Comparison of ENCODE assay signal across 18 mouse cellular contexts in genomic region chr2:166147930-166148651, GRCm38 (mm10). TPM values are rescaled to one million over a fixed set of nuclear protein-coding genes. Genes with fewer than 3 reads are reported as not detected.
DNase-seq lines count a peak whose midpoint lies in the region; ATAC-seq lines count a peak whose summit lies in the region.
"Had no signal": no experiment of that assay in that cellular context is flagged by ENCODE, and none has a peak within 500 bp of the region (broad histone marks: within the 10 kb centered on the region; RNA-seq: fewer than 3 reads in every experiment).

No protein-coding gene starts in this region.

- intact Hi-C loops in heart, postnatal 10 days (cut with DNase I) = no loop called here

- ATAC-seq in heart, embryonic 13.5 days (ENCODE audit: extremely low read depth, insufficient number of reproducible peaks, low FRiP score, low TSS enrichment) = no peak
- ATAC-seq in midbrain, embryonic 12.5 days (ENCODE audit: low FRiP score, low read depth) = no peak
- ATAC-seq in midbrain, embryonic 13.5 days = no peak
- no peak for ATAC-seq in embryonic facial prominence, embryonic 13.5 days (ENCODE audit: insufficient number of reproducible peaks, insufficient read depth, low FRiP score, low TSS enrichment, low read depth)
- ATAC-seq in limb, embryonic 13.5 days (ENCODE audit: low FRiP score, low read depth) = no peak
- ATAC-seq: midbrain, embryonic 16.5 days had no signal

- H3K4me1 ChIP-seq in heart, embryonic 13.5 days = peaks cover 99% of the 10 kb centered on the region
- H3K4me1 ChIP-seq in midbrain, embryonic 12.5 days = peaks cover 60% of the 10 kb centered on the region
- peaks cover 44% of the 10 kb centered on the region for H3K4me1 ChIP-seq in midbrain, embryonic 13.5 days (replicated peaks)
- H3K4me1 ChIP-seq in embryonic facial prominence, embryonic 13.5 days = peaks cover 100% of the 10 kb centered on the region
- peaks cover 100% of the 10 kb centered on the region for H3K4me1 ChIP-seq in limb, embryonic 13.5 days
- H3K4me1 ChIP-seq: liver, embryonic 13.5 days had no signal

- H3K4me3 ChIP-seq in heart, embryonic 13.5 days = no peak overlapping the region
- H3K4me3 ChIP-seq in midbrain, embryonic 12.5 days = no peak overlapping the region
- H3K4me3 ChIP-seq in midbrain, embryonic 13.5 days (replicated peaks) = no peak overlapping the region
- H3K4me3 ChIP-seq in embryonic facial prominence, embryonic 13.5 days = no peak overlapping the region
- H3K4me3 ChIP-seq in limb, embryonic 13.5 days = no peak overlapping the region
- H3K4me3 ChIP-seq: forebrain, embryonic 12.5 days; hindbrain, embryonic 15.5 days; left cerebral cortex, adult 2 months; liver, embryonic 13.5 days; stomach, embryonic 15.5 days had no signal

- no peaks in the 10 kb centered on the region for H3K27me3 ChIP-seq in heart, embryonic 13.5 days (replicated peaks)
- H3K27me3 ChIP-seq in midbrain, embryonic 12.5 days = peaks cover 18% of the 10 kb centered on the region
- H3K27me3 ChIP-seq in midbrain, embryonic 13.5 days = peaks cover 4% of the 10 kb centered on the region; the same call in 1 of the 2 replicates
- H3K27me3 ChIP-seq in embryonic facial prominence, embryonic 13.5 days = no peaks in the 10 kb centered on the region
- no peaks in the 10 kb centered on the region for H3K27me3 ChIP-seq in limb, embryonic 13.5 days
- H3K27me3 ChIP-seq: stomach, embryonic 15.5 days had no signal

- WGBS in heart, embryonic 13.5 days = 68% methylated on average over 10 of the region's 10 CpGs
- WGBS in midbrain, embryonic 12.5 days = 81% methylated on average over 10 of the region's 10 CpGs
- 86% methylated on average over 10 of the region's 10 CpGs for WGBS in midbrain, embryonic 13.5 days
- 76% methylated on average over 10 of the region's 10 CpGs for WGBS in embryonic facial prominence, embryonic 13.5 days
- WGBS in limb, embryonic 13.5 days = 71% methylated on average over 10 of the region's 10 CpGs

- no peak for DNase-seq in heart, postnatal 10 days
- DNase-seq in frontal cortex, postnatal 10 days (ENCODE audit: low spot score in 2 of 2) = no peak
- no peak for DNase-seq in adrenal gland, postnatal 25 days
- DNase-seq: cerebellum, adult 2 months; liver, embryonic 13.5 days; lung, postnatal 4 days; right cerebral cortex, postnatal 14 days had no signal

- H3K4me2 ChIP-seq in heart, embryonic 13.5 days = no peak overlapping the region
- no peak overlapping the region for H3K4me2 ChIP-seq in midbrain, embryonic 12.5 days (replicated peaks)
- H3K4me2 ChIP-seq in midbrain, embryonic 13.5 days (replicated peaks) = no peak overlapping the region
- peak overlapping the region; percentile 38; the same call in 1 of the 2 replicates for H3K4me2 ChIP-seq in embryonic facial prominence, embryonic 13.5 days
- H3K4me2 ChIP-seq in limb, embryonic 13.5 days (replicated peaks) = peak overlapping the region; percentile 48
- H3K4me2 ChIP-seq: forebrain, embryonic 12.5 days; hindbrain, embryonic 15.5 days; liver, embryonic 13.5 days; stomach, embryonic 15.5 days had no signal

- H3K9ac ChIP-seq in heart, embryonic 13.5 days = peak overlapping the region; percentile 42
- no peak overlapping the region for H3K9ac ChIP-seq in midbrain, embryonic 12.5 days (replicated peaks)
- H3K9ac ChIP-seq in midbrain, embryonic 13.5 days (replicated peaks) = no peak overlapping the region
- no peak overlapping the region for H3K9ac ChIP-seq in embryonic facial prominence, embryonic 13.5 days
- H3K9ac ChIP-seq in limb, embryonic 13.5 days = 0 out of 2 replicates have a peak overlapping the region, but pooled peaks have one; percentile 13
- H3K9ac ChIP-seq: forebrain, embryonic 12.5 days; hindbrain, embryonic 15.5 days; liver, embryonic 13.5 days; stomach, embryonic 15.5 days had no signal

- H3K9me3 ChIP-seq in heart, embryonic 13.5 days = no peaks in the 10 kb centered on the region
- no peaks in the 10 kb centered on the region for H3K9me3 ChIP-seq in midbrain, embryonic 12.5 days
- H3K9me3 ChIP-seq in midbrain, embryonic 13.5 days = no peaks in the 10 kb centered on the region
- H3K9me3 ChIP-seq in embryonic facial prominence, embryonic 13.5 days = no peaks in the 10 kb centered on the region
- no peaks in the 10 kb centered on the region for H3K9me3 ChIP-seq in limb, embryonic 13.5 days
- H3K9me3 ChIP-seq: forebrain, embryonic 12.5 days; hindbrain, embryonic 15.5 days; liver, embryonic 13.5 days; stomach, embryonic 15.5 days had no signal

- H3K27ac ChIP-seq in heart, embryonic 13.5 days (replicated peaks) = peak overlapping the region; percentile 71
- peak overlapping the region; percentile 39 for H3K27ac ChIP-seq in midbrain, embryonic 12.5 days (replicated peaks)
- no peak overlapping the region for H3K27ac ChIP-seq in midbrain, embryonic 13.5 days
- H3K27ac ChIP-seq in embryonic facial prominence, embryonic 13.5 days = peak overlapping the region; percentile 79
- peak overlapping the region; percentile 88 for H3K27ac ChIP-seq in limb, embryonic 13.5 days
- H3K27ac ChIP-seq: forebrain, embryonic 12.5 days; hindbrain, embryonic 15.5 days; kidney, postnatal 0 days; left cerebral cortex, adult 2 months; liver, embryonic 13.5 days had no signal

- H3K36me3 ChIP-seq in heart, embryonic 13.5 days = peaks cover 4% of the 10 kb centered on the region
- no peaks in the 10 kb centered on the region for H3K36me3 ChIP-seq in midbrain, embryonic 12.5 days
- no peaks in the 10 kb centered on the region for H3K36me3 ChIP-seq in midbrain, embryonic 13.5 days
- H3K36me3 ChIP-seq in embryonic facial prominence, embryonic 13.5 days = peaks cover 8% of the 10 kb centered on the region; the same call in 1 of the 2 replicates
- H3K36me3 ChIP-seq in limb, embryonic 13.5 days = peaks cover 8% of the 10 kb centered on the region; the same call in 1 of the 2 replicates
- H3K36me3 ChIP-seq: forebrain, embryonic 12.5 days; hindbrain, embryonic 15.5 days; liver, embryonic 13.5 days; stomach, embryonic 15.5 days had no signal

RNA-seq across cellular contexts. Expression of gene Sulf2, which starts 7.4 kb away (rescaled TPM):
- polyA plus RNA-seq in heart, embryonic 13.5 days (2015; fragmentation: Nextera tagmentation; extraction: Ambion mirVana) = 87.6 and 91.3 TPM in 2 replicates
- total RNA-seq in heart, postnatal 10 days (2021) = 10 to 100 TPM; 84.5 to 88.7 TPM
- polyA plus RNA-seq in midbrain, embryonic 12.5 days (2016; fragmentation: Nextera tagmentation; extraction: Ambion mirVana) = 76.1 and 113 TPM in 2 replicates
- polyA plus RNA-seq in midbrain, embryonic 13.5 days (2015; fragmentation: Nextera tagmentation; extraction: Ambion mirVana) = 60.7 and 73.4 TPM in 2 replicates
- polyA plus RNA-seq in embryonic facial prominence, embryonic 13.5 days (2015; fragmentation: Nextera tagmentation; extraction: Ambion mirVana) = 127 and 143 TPM in 2 replicates
- polyA plus RNA-seq in limb, embryonic 13.5 days (2015; fragmentation: Nextera tagmentation; extraction: Ambion mirVana) = 171 and 181 TPM in 2 replicates
- 54.4 and 55.9 TPM in 2 replicates for total RNA-seq in adrenal gland, postnatal 25 days (2021)

Comparison
In these comparisons a context has a peak if more than half of its experiments do, and no peak if none do; other contexts are left out.
1. H3K4me2 ChIP-seq: peak in embryonic facial prominence, embryonic 13.5 days (single experiment) and limb, embryonic 13.5 days (single experiment); none in heart, embryonic 13.5 days (single experiment), midbrain, embryonic 12.5 days (single experiment) and midbrain, embryonic 13.5 days (single experiment).
2. H3K9ac ChIP-seq: peak in heart, embryonic 13.5 days (single experiment) and limb, embryonic 13.5 days (single experiment); none in midbrain, embryonic 12.5 days (single experiment), midbrain, embryonic 13.5 days (single experiment) and embryonic facial prominence, embryonic 13.5 days (single experiment).